Mouse (Mus musculus) R1 (cell line): ENCODE results near the gene Gm20388.

Experiments
- DNase-seq: peaks from one replicate; pipeline ENCODE4 v3.0.0-alpha.2; 2018; ENCODE audit warnings: low read depth, low spot score

The Gm20388 gene

DNA sequence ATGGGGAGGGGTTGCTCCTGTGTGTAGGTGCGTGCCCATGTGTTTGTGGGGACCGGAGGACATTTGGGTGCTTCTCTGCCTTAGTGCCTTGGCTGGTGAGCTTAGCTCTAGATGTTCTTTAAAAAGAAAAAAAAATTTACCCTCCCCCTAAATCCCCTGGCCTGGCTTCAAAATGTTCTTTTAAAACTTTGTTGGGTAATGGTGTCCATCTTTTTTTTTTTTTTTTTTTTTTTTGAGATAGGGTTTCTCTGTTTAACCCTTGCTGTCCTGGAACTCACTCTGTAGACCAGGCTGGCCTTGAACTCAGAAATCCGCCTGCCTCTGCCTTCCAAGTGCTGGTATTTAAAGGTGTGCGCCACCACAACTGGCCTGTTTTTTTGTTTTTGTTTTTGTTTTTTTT is 4.7 kb downstream of the Gm20388 start:
- DNase-seq, result no peak

- no peak for DNase-seq
Measured at GRCm38 (mm10) chr8:119916237-119916892, 5.7 kb downstream of the Gm20388 start.

DNA sequence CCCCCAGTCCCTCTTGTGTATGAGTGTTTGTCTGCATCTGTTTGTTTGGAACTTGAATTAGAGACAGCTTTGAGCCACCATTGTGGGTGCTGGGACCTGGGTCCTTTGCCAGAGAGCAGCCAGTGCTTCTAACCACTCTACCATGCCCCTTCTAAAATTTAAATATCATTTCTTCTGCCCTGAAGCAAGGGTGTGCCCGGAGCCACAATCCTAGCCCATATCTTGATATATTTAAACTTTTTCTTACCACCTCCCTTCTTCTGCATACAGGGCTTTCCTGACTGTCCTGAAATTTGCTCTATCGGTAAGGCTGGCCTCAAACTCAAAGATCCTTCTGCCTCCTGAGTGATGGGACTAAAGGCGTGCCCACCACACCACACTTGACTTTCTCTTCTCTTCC is 6.8 kb downstream of the Gm20388 start:
- DNase-seq, result no peak

GRCm38 (mm10) chr8:119918155-119918567 is 7.5 kb downstream of the Gm20388 start:
- no peak for DNase-seq

- no peak for DNase-seq
Measured at GRCm38 (mm10) chr8:119923259-119923658, 12.6 kb downstream of the Gm20388 start.

- no peak for DNase-seq
Measured at GRCm38 (mm10) chr8:119925428-119925827, 14.8 kb downstream of the Gm20388 start.

- DNase-seq, result no peak
Measured at GRCm38 (mm10) chr8:119926474-119926873, 15.8 kb downstream of the Gm20388 start.

GRCm38 (mm10) chr8:119927422-119928092 is 16.9 kb downstream of the Gm20388 start:
- DNase-seq, result peak; percentile 79

GRCm38 (mm10) chr8:119931317-119931716 is 20.7 kb downstream of the Gm20388 start:
- no peak for DNase-seq

GRCm38 (mm10) chr8:119933681-119934080 is 23.0 kb downstream of the Gm20388 start:
- no peak for DNase-seq

DNA sequence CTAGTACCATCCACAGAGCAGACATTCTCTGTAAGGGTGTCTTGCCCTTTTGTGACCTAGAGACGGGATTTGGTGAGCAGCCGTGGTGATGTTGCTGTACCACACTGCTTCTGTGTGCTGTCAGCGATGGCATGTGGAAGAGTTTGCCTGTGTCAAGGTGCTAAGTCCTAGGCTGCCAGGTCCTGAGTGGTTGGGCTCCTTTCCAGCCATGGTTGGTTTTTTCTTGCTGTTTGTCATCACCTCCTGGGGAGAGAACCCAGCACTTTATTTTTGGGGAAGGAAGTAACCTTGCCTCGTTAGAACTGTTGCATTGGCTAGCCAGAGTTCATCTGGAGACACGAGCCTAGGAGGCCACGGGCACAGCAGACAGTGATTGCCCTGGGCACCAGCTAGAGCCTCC is 24.9 kb downstream of the Gm20388 start:
- DNase-seq, result no peak

DNA sequence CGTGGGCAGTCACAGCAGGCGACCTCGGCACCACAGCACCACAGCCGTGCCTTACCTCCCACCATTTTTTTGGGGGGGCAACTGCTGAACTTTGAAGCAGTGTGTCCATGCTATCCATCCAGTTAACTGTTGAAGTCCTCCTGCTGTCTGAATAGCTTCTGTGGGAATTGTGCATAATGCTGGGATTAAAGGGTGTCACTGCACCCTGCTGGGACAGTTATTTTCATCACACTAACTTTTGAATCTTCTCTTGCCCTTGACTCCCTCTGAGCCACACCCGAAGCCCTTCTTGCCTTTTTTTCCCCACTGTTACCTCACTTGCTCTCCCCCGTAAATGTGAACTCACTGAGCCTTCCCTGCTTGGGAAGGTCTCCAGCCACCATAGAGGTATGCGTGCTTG is 27.8 kb downstream of the Gm20388 start:
- DNase-seq, result peak; percentile 49

- no peak for DNase-seq
Measured at GRCm38 (mm10) chr8:119939336-119939735, 28.7 kb downstream of the Gm20388 start.

- no peak for DNase-seq
Measured at GRCm38 (mm10) chr8:119941471-119941870, 30.8 kb downstream of the Gm20388 start.

- no peak for DNase-seq
Measured at GRCm38 (mm10) chr8:119943616-119944015, 33.0 kb downstream of the Gm20388 start.

- DNase-seq, result peak; percentile 82
Measured at GRCm38 (mm10) chr8:119944096-119944811, 33.6 kb downstream of the Gm20388 start.

DNA sequence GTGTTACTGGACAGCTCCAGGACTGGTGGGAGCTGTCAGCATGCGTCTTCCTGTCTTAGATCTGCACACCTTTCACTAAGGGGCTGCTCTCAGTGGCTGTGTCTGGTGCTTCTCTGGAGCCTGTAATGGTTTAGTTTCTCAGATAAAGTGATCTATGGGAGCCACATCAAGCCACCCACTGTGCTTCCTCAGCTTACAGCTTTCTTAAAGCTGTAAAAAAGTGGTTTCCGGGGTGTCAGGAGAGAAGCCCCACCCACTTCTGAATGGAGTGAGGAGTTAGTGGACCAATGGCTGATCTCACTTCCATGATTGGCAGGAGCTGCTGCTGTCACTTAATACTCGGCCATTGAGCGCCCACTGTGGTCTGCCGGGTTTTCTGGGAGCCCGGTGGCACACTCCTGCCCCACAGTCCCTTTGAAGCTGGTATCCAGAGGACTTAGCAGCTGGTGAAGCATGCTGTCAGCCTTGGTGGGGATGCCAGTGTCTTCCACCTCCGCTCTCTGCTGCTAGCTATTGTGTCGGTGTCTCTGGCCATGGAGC is 35.8 kb downstream of the Gm20388 start:
- no peak for DNase-seq

- DNase-seq, result no peak
Measured at GRCm38 (mm10) chr8:119947653-119948052, 37.0 kb downstream of the Gm20388 start.

DNA sequence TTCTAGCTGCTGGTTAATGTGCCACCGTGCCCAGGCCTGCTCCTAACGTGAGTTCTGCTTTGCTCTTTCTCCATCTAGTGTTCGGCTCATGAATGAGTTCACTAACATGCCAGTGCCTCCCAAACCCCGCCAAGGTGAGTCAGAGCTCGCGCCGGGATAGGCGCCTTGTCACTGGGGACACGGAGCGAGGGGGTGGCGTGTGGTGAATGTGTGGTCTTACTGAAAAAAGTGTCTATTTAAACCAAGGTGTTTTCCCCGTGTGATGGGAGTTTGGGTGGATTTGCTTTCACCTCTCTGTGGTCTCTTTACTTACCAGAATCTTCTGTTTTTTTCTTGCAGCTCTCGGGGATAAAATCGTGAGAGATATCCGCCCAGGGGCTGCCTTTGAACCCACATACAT is 37.7 kb downstream of the Gm20388 start:
- no peak for DNase-seq

DNA sequence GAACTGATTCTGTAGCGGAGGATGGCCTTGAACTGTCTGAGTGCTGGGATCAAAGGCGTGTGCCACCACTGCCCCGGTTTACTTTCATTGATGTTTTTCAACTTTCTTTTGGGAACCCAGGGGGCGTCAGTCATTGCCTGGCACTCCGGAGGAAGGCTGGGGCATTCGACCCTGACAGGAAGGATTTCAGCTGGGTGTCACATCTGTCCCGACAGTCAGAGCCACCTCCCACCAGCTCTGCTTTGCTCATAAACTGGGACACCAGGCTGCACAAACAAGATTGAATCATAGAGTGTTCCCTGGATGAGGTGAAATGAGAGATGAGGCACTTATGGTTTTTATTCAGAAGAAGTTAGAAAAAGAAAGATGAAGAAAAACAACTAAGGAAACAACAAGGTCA is 41.6 kb downstream of the Gm20388 start:
- DNase-seq, result no peak

DNA sequence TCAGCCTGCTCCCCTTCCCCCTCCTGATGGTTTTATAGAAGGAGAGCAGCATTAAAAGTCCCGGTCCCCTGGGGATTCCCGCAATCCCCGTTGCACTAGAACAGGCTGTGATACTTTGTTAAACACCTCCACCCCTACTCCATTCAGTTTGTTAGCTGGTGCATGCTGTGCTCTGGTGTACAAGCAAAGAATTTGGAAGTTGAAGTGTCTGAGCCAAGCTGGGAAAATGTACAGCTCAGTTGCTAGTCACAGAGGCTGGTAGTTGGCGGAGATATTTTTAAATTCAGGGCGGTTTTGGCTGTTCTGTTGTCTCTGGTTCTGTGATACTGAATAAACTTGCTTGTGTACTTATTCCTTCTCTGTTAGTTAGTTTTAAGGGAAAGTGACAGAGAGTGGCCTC is 42.1 kb downstream of the Gm20388 start:
- peak; percentile 41 for DNase-seq

GRCm38 (mm10) chr8:119955333-119955732 is 44.7 kb downstream of the Gm20388 start:
- DNase-seq, result no peak
